Mouse (Mus musculus): Measurements from ENCODE around the gene Aco2.

GRCm38 (mm10) chr15:81824832-81825231, 47.3 kb upstream of the Aco2 start:
- TF ChIP-seq CTCF (IDR thresholded peaks at IDR 0.05; ENCODE audit: borderline replicate concordance, insufficient read depth, low read depth, low read length) (no peak), POLR2A (IDR thresholded peaks at IDR 0.05; ENCODE audit: borderline replicate concordance, insufficient read depth, low read length) (no peak)
